Mouse (Mus musculus): ENCODE data around the gene Gm5934. TPM values are rescaled to one million over a fixed set of nuclear protein-coding genes. Genes with fewer than 3 reads are reported as not detected.
"Not testable (repeated sequence)": the region's sequence is repeated elsewhere in the genome, so short reads cannot be mapped to it uniquely, and the experiment has no call there.

Gm5934 gene
- polyA plus RNA-seq (2015; fragmentation: Nextera tagmentation; extraction: Ambion mirVana), result not detected in 2 replicates

- H3K9me3 ChIP-seq; H3K4me1 ChIP-seq (replicated peaks): not testable (repeated sequence)
- WGBS, result 77% methylated on average over 5 of the region's 5 CpGs
These were observed at the start of gene Gm5934 for GRCm38 (mm10) chrX:24500660-24501059. TSS of gene Gm5934 (minus strand) at chrX:24500760.

More at GRCm38 (mm10) chrX:24500660-24501059, at the start of gene Gm5934:
- not testable (repeated sequence) for H3K36me3 ChIP-seq; ATAC-seq (ENCODE audit: low FRiP score); H3K9ac ChIP-seq; H3K27ac ChIP-seq; H3K4me3 ChIP-seq; H3K4me2 ChIP-seq; H3K27me3 ChIP-seq

Other genes with a start within 250 kb of the Gm5934 start
- gene Gm4297, start 74.1 kb upstream of the Gm5934 start, polyA plus RNA-seq (2015; fragmentation: Nextera tagmentation; extraction: Ambion mirVana), result not detected in 2 replicates